Mouse (Mus musculus) embryonic stem cell, embryonic (primary cell): ENCODE measurements at regions not wholly inside any gene's neighbourhood (a gene's known extent, or its start where the extent isn't known, plus 50 kb on each side); places are given as distances from the start of the nearest gene placed in this dataset.

ENCODE experiments used
- CTCF ChIA-PET, 4 experiments: fragments of 300-600 bp in 2 of 4; fragments of 350-600 bp in 2 of 4; sonication (Branson Sonifier 250); formaldehyde crosslinking; loops; one replicate each; lab custom pipeline; 2022; ENCODE audit warnings: inconsistent platforms in 2 of 4; lab: Charles Lee
- POLR2A ChIA-PET, 4 experiments: fragments of 300-600 bp in 2 of 4; fragments of 350-600 bp in 2 of 4; sonication (Branson Sonifier 250); formaldehyde crosslinking; loops; one replicate each; lab custom pipeline; 2022; ENCODE audit warnings: antibody characterized with exemption in 4 of 4, inconsistent platforms in 1 of 4; lab: Charles Lee

- POLR2A ChIA-PET: interaction anchor here in 3 of 4 experiments (0.6 to 2.3 kb wide), 4 partner anchors 27 to 86 kb away, joined by 3 to 14 read pairs (median 4); partner anchors contain the start of genes M6pr (in 1 of the 3) and Phc1 (in 1 of the 3)
- CTCF ChIA-PET: interaction anchor here in 3 of 4 experiments (0.8 to 1.5 kb wide), 4 partner anchors 8 to 168 kb away, joined by 3 to 6 read pairs (median 4); no protein-coding TSS in a partner anchor
Measured at GRCm38 (mm10) chr6:122394160-122394559, 53.8 kb upstream of the Phc1 start.

GRCm38 (mm10) chr6:122393231-122393881 is 53.0 kb upstream of the Phc1 start:
- ChIA-PET CTCF (interaction anchor here (0.5 to 3.0 kb wide), 11 partner anchors 9 to 167 kb away, joined by 3 to 13 read pairs (median 4); partner anchors contain the start of gene M6pr (in 1 of the 4)), POLR2A (interaction anchor here (0.6 to 2.3 kb wide), 15 partner anchors 21 to 1143 kb away, joined by 3 to 14 read pairs (median 3); partner anchors contain the start of genes M6pr (in 1 of the 4) and Phc1 (in 1 of the 4))

- CTCF ChIA-PET: interaction anchor here in 3 of 4 experiments (0.5 to 3.0 kb wide), 9 partner anchors 10 to 170 kb away, joined by 3 to 9 read pairs (median 3); partner anchors contain the start of gene M6pr (in 1 of the 3)
- POLR2A ChIA-PET: interaction anchor here in 3 of 4 experiments (0.6 to 2.3 kb wide), 19 partner anchors 20 to 216 kb away, joined by 3 to 20 read pairs (median 4); partner anchors contain the start of genes Phc1 (in 3 of the 3) and M6pr (in 1 of the 3)
Measured at GRCm38 (mm10) chr6:122391725-122392667, 51.6 kb upstream of the Phc1 start.

GRCm38 (mm10) chr6:122391126-122391525 is 50.8 kb upstream of the Phc1 start:
- ChIA-PET CTCF (interaction anchor here in 3 of 4 experiments (0.6 to 3.0 kb wide), 9 partner anchors 13 to 1895 kb away, joined by 3 to 9 read pairs (median 4); partner anchors contain the start of gene M6pr (in 1 of the 3)), POLR2A (interaction anchor here in 3 of 4 experiments (0.6 to 2.3 kb wide), 15 partner anchors 44 to 473 kb away, joined by 3 to 20 read pairs (median 4); partner anchors contain the start of genes Phc1 (in 3 of the 3) and M6pr (in 2 of the 3))

GRCm38 (mm10) chr6:122390720-122391119 is 50.4 kb upstream of the Phc1 start:
- POLR2A ChIA-PET: interaction anchor here in 3 of 4 experiments (0.6 to 2.3 kb wide), 16 partner anchors 13 to 473 kb away, joined by 3 to 20 read pairs (median 4); partner anchors contain the start of genes Phc1 (in 3 of the 3) and M6pr (in 2 of the 3)
- CTCF ChIA-PET: interaction anchor here in 3 of 4 experiments (0.6 to 3.0 kb wide), 9 partner anchors 12 to 1895 kb away, joined by 3 to 9 read pairs (median 4); partner anchors contain the start of gene M6pr (in 1 of the 3)
